Mouse (Mus musculus) C2C12 (cell line): ENCODE results near the gene Odf3.

Experiments used
- CEBPB ChIP-seq: IDR thresholded peaks from one replicate; pipeline ENCODE4 v1.6.1; 2011; ENCODE audit warnings: low read depth, mild to moderate bottlenecking, control low read depth, moderate library complexity
- CTCF ChIP-seq: IDR thresholded peaks from one replicate; pipeline ENCODE4 v1.5.1; 2011; ENCODE audit not compliant: control insufficient read depth, insufficient read depth, insufficient read length
- FOSL1 ChIP-seq: IDR thresholded peaks from one replicate; pipeline ENCODE4 v1.8.0; 2011; ENCODE audit warnings: mild to moderate bottlenecking, low read length; ENCODE audit not compliant: poor library complexity, insufficient read depth, severe bottlenecking
- MAX ChIP-seq: IDR thresholded peaks from one replicate; pipeline ENCODE4 v1.6.1; 2011; ENCODE audit warnings: mild to moderate bottlenecking, control low read depth
- MYOD1 ChIP-seq: IDR thresholded peaks from one replicate; pipeline ENCODE4 v1.6.1; 2011; ENCODE audit warnings: low read depth; ENCODE audit not compliant: control insufficient read depth, insufficient read length
- MYOG ChIP-seq: IDR thresholded peaks from one replicate; pipeline ENCODE4 v1.6.1; 2011; ENCODE audit not compliant: control insufficient read depth, insufficient read length; ENCODE audit errors: extremely low read depth
- USF1 ChIP-seq: IDR thresholded peaks from one replicate; pipeline ENCODE4 v1.6.1; 2011; ENCODE audit warnings: low read depth, mild to moderate bottlenecking, control low read depth, moderate library complexity

DNA sequence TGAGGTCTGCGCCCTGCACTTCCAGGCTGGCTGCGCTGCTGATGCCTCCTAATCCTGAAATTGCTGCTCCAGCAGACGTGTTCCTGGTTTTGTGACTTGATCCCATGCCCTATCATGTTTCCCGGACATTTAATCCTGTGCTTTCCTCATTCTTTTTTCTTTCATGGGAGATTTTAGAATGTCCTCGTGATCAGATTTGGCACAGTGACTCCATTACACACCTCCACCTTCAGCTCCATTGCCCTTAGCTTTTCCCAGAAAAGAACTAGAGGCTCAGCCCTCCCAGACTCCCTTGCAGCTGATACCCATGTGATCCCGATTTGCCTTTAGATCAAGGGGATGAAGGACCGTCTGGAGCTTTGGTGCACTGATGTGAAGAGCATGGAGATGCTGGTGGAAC is 50.3 kb downstream of the Odf3 start:
- no peak for TF ChIP-seq CTCF
- no peak for TF ChIP-seq MYOG
- no peak for TF ChIP-seq MAX
- TF ChIP-seq MYOD1 = no peak
- TF ChIP-seq USF1 = no peak
- no peak for TF ChIP-seq FOSL1
- no peak for TF ChIP-seq CEBPB
